Mouse (Mus musculus) adrenal gland, postnatal 25 days (tissue): Measurements from ENCODE around the gene Slc9a3. TPM values are rescaled to one million over a fixed set of nuclear protein-coding genes. Genes with fewer than 3 reads are reported as not detected.
A peak's percentile ranks its signal among the peaks of the same experiment; 100 is the strongest.

Experiments
- DNase-seq: peaks from one replicate; pipeline ENCODE4 v3.0.0; 2021; ENCODE audit warnings: mixed read lengths
- long read RNA-seq: library from polyadenylated mRNA; stranded (forward); transcript quantifications from one replicate; pipeline ENCODE4 v2.0.0, GENCODE M21; 2021
- total RNA-seq: library from RNA; stranded (reverse); gene quantifications from 2 replicates; pipeline ENCODE4 v1.2.3, GENCODE M21; 2021

The Slc9a3 gene
- 0.09 TPM in 1 of 2 replicates, not detected in the other for total RNA-seq
- long read RNA-seq, result 0 reads

DNA sequence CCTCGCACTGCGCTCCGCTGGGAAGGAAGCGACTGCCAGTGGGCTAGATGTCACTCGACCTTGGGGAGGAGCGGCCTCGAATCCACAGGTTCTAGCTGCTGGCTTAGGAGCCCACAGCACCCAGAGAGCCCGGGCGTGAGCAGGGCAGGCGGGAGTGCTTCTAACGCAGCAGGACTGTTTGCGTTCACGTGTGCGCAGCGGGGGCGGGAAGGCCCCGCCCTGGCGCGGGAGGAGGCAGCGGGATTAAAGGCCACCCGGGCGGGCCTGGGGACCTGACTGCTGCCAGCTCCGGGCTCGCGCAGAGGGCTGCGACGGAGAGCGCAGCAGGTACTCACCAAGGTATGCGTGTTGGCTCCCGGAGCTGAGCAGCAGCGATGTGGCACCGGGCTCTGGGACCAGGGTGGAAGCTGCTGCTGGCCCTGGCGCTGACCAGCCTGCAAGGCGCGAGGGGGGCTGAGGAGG is at the start of gene Slc9a3:
Gene Slc9a3, plus strand, starts transcription at position 317 of the 462 bp plus-strand sequence.
- DNase-seq, result peak; percentile 42

DNA sequence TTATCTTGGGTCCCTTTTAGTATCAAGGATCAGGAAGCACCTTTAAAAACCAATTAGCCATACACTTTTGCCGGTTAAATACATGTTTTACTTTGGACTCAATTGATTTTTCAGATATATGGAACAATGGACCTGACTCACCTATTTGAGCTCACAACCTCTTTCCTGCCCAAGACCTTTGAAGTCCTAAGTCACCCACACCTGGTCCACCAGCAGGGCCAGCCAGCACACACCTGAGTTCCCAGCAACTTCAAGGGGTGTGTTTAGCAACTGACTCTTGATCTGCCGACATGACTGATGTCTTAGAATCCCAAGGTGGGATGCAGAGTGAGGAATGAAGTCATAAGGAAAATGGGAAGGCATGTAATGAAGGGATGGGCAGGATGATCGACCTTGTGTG is 49.5 kb upstream of the Slc9a3 start:
- DNase-seq, result no peak

DNA sequence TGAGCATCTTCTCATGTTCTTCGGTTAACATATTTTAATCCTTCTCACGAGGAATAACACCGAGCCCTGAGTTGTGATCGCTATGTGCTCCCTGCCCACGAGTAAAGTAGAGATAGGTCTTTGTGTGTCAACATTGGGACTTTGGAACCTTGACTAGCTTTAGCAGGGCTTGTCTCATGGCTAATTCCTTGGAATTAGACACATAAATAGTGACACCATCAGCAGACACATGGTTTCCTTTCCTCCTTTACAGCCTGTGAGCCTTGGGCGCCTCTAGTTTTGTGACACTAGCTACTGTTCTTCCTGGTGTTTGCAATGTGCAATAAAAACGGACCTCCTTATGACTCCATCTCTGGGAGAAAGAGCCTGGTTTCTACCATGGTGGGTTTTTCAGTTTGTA is 47.9 kb upstream of the Slc9a3 start:
- no peak for DNase-seq

DNA sequence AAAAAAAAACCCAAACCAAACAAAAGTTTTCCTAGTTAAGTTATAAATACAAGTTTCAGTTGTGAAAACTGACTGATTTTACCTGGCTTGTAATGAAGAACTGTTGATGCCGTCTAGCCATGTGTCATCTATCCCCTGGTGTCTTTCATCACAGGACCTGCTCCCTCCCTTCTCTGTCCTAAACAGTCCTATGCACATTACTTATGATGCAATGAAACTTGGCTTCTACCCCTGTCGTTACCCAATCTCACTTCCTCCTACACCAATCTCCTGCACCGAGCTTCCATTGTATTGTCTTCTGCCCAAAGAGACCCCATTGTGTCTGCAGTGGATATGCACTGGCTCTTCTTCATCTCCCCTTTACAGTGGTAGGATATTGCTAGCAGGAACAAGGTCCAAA is 31.0 kb upstream of the Slc9a3 start:
- no peak for DNase-seq

DNA sequence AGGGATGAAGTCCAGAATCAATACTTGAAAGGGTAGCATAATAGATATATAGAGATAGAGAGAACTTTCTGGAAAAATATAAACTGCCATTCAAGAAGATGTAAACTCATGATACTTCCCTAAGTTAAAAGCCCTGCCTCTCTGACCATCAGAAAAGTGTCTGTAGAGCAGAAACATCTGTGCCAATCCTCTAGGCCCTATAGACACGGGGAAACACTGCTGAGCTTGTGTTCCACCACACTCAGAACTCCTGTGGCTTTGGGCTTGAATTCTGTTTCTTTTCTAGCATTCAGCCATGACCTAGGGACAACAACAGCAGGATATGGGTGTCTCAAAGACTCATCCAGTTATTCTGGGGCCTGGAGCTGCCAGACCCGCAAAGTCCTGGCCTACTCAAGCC is 25.3 kb upstream of the Slc9a3 start:
- DNase-seq, result no peak

DNA sequence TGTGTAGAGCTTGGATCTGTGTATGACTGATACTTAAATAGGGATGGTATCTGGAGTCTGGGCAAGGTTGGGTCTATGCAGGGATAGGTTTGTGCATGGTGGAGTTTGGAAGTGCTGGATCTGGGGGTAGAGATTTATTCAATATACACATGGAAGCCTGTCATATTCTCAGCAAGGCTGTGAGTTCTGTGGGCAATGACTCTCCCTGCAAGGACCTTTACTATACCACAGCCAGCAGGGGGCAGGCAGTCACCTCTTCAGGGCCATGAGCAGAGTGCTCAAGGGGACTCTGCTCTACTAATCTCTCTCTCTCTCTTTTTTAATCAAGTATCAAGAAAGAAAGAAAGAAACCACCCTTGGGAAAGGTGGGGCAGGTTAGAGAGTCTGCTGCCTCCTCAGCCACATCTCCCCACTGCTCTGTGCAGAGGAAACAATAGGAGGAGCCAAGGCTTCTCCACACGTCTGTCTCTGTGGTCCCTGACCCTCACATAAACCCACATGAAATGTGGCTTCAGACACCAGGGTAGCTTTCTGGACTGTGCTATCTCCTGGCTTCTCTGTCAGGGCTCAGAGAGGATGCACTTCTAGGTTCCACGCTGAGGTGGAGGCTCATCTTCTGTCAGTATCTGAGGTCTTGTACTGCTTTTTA is 24.4 kb upstream of the Slc9a3 start:
- DNase-seq, result peak; percentile 78

DNA sequence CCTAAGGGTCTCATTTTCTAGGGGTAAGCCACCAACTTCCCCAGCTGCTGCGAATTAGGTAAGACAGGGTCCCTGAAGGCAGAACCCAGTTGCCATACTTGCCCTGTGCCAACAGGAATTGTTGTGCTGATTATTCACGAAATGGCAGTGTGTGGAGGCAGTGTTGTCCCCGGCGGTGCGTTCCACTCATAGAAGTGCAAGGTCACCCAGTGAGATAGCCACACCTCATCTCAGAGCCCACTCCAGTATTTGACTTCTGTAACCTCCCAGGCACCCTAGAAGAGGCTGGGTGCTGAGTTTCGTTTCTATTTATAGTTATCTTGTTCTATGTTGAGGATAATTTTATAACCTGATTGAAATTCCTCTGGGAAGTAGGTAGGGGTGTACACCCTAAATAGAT is 22.3 kb upstream of the Slc9a3 start:
- DNase-seq, result no peak

DNA sequence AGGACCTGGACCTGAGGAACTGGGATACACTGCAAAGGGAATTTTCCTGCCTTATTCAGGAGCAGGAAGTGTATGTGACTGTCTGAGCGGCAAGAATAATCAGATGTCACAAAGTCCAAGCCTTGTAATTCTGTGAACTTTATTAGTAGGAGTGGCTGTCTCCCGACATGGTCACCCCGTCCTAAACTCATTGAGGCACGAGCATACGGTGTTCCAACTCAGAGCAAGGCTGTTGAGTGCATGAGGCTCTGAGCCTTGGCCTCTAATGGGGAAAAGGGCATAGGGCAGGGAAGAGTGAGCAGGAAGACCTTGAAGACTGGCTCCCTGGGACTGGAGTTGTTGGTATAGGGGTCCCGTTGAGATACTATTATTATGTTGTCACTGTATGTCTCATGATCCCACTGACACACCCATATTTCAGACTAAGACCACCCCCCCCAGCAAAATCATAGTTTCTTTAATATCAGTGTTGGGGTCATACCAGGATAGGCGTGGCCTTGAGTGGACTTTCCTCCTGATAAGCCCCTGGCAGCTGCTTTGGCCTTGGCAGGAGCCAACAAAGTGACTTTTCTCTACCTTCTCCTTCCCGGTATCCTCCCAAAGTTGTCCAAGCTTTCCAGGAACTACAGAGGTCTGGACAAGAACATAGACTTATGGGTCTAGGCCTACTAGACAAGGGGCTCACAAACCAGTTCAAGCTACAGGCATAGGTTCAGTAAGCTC is 19.0 kb upstream of the Slc9a3 start:
- DNase-seq, result no peak

DNA sequence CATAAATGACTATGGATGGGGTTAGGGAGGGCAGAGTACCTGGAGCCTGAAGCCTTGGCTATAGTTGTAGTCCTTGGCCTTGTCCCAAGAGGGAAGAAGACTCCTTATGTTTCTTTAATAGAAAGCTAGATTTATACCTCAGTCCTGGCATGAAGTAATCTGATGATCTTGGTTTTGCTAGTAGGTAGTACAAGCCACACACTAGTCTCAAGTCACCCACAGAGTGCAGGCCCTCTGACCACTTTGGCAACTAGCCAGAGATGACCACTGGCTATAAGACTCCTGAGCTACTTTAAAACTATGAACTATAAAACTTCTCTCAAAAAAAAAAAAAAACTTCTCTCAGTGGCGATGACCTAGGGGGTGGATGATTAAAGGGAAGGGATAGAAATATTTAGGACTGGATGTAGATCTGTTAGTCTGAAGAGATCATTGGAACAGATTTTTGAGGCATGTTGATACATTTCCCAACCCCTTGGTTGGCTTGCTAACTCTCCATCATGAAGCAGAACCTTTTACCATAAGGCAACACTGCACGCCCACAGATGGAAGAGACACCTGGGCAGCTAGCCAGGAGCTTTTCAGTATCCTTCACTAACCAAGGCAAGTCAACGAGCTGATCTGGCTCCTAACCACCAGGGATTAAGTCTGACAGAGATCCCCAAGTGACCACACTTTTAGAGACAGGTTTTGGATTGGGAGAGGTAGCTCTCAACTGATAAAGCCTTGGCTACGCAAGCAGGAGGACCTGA is 18.2 kb upstream of the Slc9a3 start:
- DNase-seq, result no peak

DNA sequence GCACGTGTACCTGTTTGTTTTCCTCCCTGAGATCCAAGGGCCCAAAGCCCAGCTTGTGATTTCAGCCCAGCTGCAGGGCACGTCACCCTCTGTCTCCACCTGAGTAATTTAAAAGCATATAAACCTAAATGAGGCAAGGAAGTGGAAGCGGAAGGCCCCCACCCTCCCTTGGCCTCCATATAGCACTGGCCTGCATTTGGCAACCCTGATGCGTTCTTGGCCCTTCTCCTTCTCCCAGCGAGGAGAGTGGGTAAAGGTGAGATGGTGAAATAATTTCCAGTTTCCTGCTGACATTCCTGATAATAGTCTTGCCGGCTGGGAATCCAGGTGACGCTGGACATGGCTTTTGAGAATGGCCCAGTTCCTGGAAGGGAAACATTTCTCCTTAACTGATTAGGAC is 16.8 kb upstream of the Slc9a3 start:
- DNase-seq, result no peak

DNA sequence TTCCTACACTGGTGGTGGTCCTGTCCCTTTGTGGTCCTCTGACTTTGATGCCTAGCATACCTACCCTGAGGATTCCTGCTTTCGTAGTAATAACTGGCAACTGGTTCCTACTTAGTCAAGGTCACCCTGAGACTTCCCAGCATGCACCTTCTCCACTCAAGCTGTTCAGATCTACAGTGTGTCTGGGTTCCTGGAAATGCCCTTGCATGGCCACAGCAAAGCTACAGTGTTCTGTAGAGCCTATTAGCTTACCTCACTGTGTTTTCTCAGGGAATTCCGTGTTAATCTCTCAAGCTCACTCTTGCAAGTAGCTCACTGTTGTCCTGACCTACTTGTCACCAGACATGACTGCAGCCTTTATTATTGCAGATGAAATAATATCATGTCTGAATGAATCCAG is 13.8 kb upstream of the Slc9a3 start:
- DNase-seq, result no peak

DNA sequence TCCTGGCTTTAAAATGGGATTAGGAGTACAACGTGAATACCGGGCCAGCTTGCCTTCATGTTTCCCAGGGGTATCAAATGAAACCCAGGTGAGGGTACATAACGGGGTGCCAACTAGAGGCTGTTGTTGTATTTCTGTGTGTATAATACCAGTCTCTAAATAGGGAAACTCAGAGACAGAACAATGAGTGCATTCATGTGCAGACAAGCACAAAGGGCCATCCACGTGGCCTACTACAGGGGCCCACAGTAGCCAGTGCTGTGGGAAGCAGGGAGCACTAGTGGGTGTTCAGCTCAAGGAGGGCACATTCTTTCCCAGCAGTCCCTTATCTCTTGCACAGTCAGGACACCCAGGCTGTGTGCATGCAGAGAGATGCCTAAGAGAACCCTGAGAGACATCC is 8.7 kb upstream of the Slc9a3 start:
- DNase-seq, result no peak

DNA sequence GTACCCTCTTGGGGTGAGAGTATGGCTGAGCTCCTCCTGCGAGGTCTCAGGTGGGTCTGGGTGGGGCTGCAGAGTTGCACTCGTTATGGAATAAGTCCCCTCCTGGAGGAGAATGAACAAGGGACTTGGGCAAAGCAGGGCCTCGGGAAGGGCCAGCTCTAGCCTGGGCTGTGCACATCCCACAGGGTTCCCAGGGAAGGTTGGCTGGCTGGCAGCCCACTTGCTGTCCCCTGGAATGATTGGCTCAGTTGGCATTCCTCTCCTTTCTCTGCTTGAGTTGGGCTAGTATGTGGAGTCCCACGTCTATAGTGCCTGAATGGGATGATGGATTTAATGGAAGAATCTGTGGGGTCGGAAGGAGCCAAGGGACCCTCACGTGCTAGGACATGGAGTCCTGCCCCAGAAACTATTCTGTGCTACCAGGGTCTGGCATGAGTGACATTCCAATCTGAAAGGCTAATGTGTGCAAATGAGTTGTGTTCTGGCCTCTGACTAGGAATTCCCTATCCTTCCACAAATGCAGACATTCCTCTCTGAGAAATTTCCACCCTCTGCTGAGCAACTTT is 7.5 kb upstream of the Slc9a3 start:
- no peak for DNase-seq

DNA sequence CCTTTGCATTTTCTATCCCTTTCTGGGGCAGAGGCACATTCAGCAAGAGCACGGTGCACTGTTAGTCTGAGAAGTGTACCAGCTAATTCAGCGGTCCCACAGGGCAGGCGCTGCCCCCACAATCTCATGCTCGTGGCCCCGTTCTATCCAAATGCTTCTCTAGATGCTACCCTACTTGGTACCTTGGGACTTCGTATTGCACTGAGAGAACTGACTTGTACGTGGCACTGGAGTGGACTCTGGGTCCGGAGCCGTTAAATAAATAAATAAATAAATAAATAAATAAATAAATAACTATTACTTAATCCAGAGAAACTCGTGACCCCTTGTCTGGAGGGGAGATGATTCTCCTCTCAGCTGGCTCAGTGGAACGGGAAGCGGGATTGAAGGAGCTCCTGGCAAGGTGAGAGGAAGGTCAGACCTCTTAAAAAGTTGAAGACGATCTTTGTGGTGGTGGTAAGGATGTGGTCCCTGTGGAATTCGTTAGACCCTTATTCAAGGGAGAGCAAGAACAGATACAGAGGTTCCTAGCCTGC is 606 bp downstream of the Slc9a3 start:
- DNase-seq, result no peak

DNA sequence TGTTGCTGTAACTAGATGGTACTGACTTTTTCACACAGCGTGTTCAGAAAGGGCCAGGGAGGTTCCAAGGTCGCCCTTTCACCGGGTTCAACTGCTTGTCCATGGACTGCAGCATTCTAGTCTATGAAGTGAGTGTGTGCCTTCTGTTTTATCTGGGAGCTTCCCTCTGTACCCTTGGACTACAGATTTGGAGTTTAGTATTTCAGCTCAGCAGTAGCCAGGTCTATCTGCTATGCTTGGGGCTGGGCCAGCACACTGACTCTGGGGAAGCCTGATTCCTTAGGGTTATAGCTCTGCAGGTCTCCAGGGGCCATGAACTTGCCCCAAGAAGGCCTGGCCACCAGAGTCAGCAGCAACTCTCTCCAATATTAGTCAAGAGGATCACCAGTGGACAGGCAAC is 1.4 kb downstream of the Slc9a3 start:
- no peak for DNase-seq

DNA sequence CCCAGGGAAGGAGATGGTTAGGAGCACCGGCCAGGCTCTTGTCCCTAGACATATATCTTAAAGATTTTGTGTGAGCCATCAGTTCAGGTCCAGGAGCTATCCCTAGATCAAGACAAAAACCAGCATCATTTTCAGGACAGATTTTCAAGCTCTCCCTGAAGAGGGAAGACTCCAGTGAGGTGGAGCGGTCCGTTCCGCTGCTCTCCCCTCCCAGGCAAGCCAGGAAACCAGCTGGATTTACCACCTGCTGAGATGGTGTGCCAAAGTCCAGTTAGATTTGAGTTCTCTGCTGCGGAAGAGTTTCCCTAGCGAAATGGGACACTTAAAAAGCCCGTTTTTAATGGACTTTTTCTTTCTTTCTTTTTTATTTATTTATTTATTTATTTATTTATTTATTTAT is 6.3 kb downstream of the Slc9a3 start:
- no peak for DNase-seq

DNA sequence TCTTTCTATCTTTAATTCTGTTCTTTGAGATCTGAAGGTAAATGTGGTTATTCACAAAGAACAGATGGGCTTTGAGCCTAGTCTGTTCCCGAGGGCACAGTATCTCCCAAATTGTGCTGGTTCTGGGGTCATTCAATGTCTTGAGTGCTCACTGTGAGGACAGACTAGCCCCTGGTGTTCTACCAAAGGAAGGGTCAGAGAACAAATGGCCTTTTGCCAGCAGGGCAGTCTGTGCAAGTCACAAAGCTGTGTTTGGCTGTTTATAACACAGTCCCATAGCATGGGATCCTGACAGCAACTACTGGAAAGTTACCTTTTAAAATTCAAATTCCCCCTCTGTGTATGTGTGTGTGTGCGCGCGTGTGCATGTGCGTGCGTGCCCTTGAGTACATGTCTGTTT is 8.7 kb downstream of the Slc9a3 start:
- no peak for DNase-seq

DNA sequence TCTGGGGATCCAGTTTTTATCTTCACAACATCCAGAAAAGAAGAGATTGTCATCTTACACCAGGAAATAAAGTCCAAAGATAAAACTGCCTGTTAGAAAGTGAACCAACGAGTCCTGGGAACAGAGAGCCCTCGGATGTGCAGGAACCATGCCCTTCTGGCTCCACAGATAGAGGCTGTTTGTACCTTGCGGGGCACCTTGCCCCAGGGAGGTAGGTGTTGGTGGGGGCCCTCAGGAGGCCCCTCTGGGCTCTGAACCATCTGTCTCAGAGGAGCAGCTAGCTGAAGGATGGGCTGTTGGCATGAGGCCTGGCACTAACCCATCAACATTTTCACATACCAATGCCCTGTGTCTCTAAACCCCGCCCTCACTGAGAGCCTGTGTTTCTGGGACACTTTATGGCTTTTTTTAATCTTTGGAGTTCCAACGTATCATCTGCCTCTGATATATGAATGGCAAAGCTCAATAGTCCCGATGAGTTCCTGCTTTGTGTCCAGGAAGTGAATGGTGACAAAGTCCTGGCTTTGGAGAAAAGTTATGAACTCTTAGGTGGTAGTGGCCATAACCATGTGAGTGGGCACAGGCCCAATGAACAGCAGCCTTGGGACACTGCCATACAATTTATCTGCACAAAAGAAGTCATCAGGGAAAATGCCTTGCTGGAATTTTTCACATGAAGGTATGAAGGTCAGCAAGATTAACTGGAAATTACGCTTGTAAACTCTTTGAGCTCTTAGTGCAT is 17.8 kb downstream of the Slc9a3 start:
- DNase-seq, result no peak

DNA sequence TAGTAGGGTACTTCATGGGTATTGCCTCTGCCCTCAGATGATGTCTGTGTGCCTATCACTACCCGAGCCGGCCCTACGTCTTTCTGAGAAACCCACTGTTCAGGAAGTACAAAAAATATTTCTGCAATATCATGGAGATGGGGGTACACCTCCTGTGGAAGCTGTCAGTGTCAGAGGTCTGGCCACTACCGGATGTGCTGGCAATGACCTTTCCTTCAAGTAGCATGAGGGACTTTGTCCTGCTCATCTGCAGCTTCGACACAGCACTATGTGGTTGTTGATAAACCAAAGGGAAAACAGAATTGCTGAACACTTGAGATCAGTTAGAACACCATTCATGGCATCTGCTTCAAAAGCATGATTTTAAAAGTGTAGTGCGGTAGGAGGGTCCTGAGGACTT is 19.5 kb downstream of the Slc9a3 start:
- no peak for DNase-seq

DNA sequence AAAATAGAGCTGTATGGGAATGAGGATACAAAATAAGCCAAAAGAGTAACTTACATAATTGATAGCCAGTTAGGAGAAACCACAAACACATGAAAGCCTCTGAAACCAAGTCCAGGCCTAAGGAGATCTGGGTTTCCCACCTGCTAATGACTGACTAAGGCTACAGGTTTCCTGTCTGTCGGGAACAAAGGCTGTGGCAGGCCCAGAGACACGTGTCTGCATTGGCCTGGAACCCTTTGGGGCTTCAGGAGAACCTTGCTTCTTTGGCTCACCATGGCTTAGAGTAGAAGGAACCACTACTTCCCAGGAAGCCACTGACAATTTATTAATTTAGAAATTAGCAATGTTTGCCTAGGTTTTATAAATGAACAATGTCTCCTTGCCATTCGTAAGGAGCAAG is 22.0 kb downstream of the Slc9a3 start:
- no peak for DNase-seq

DNA sequence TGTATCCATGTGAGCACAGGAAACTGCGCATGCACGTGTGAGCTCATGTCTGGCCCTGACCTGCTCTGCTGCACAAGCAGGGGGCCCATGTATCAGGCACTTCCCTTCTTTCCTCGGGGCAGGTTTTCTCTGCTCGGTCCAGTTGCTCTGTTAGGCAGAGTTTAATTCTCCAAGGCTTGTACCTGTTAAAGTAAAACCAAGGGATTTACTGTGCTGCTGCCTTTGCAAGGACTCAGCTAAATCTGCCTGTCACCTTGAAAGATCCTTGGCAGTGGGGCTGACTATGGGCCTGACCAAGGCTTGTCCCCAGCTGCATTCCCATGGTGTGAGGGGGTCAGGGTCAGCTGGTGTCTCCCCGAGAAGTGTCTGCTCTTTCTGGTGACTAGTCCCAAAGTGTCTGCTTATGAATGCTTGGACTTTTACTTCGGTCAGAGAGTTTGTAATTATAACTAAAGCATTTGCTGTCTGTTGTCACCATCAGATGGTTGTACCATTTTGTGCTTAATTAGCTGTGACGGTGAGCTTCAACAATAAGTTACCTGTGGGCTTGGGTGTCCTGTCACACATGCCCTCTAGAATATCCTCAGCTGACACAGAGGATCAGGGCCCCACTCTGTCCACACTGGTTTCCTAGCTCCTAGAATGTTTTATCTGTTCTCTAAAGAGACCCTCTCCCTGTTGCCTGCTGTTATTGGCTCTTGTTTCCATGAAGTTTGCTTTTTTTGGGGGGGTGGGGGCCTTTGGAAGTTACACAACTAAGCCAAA is 23.0 kb downstream of the Slc9a3 start:
- no peak for DNase-seq
